Mouse (Mus musculus) liver, embryonic 12.5 days (tissue): Measurements from ENCODE around the gene Robo1. TPM values are rescaled to one million over a fixed set of nuclear protein-coding genes. Genes with fewer than 3 reads are reported as not detected.

Experiments used
- ATAC-seq: fragments of 200-750 bp; cut with Nextera tagmentation; 2 replicates; pipeline ENCODE4 v1.8.0; 2017; ENCODE audit warnings: moderate number of reproducible peaks, mild to moderate bottlenecking, moderate library complexity
- H3K27ac ChIP-seq: fragments of 300-500 bp; sonication (generic); 2 replicates; pipeline ENCODE4 v1.5.1; 2016; ENCODE audit warnings: mild to moderate bottlenecking
- H3K27me3 ChIP-seq: fragments of 300-500 bp; sonication (generic); replicated peaks from 2 replicates; pipeline ENCODE4 v1.6.1; 2016; ENCODE audit warnings: mild to moderate bottlenecking, moderate library complexity
- H3K36me3 ChIP-seq: fragments of 300-500 bp; sonication (generic); 2 replicates; pipeline ENCODE4 v1.6.1; 2016; ENCODE audit warnings: mild to moderate bottlenecking, moderate library complexity
- H3K4me1 ChIP-seq: fragments of 300-500 bp; sonication (generic); 2 replicates; pipeline ENCODE4 v1.6.1; 2016
- H3K4me2 ChIP-seq: fragments of 300-500 bp; sonication (generic); 2 replicates; pipeline ENCODE4 v1.6.1; 2016; ENCODE audit warnings: mild to moderate bottlenecking, moderate library complexity
- H3K4me3 ChIP-seq: fragments of 300-500 bp; sonication (generic); 2 replicates; pipeline ENCODE4 v1.5.1; 2016; ENCODE audit warnings: mild to moderate bottlenecking, moderate library complexity
- H3K9ac ChIP-seq: fragments of 300-500 bp; sonication (generic); 2 replicates; pipeline ENCODE4 v1.6.1; 2016; ENCODE audit warnings: mild to moderate bottlenecking, moderate library complexity
- H3K9me3 ChIP-seq: fragments of 300-500 bp; sonication (generic); replicated peaks from 2 replicates; pipeline ENCODE4 v1.6.1; 2016; ENCODE audit warnings: mild to moderate bottlenecking, moderate library complexity
- WGBS: fragments of 180-500 bp; shearing (Covaris S2); methylation state at CpG from one replicate; pipeline ENCODE4 v1.1.7; 2016; ENCODE audit not compliant: insufficient replicate concordance; 5-methylcytosine and 5-hydroxymethylcytosine counted together
- polyA plus RNA-seq: library from polyadenylated mRNA; unstranded; fragments of >200 nt; fragmentation: Nextera tagmentation; extraction: Ambion mirVana; gene quantifications from 2 replicates; pipeline ENCODE4 v1.2.1, GENCODE M21; 2016

Robo1 gene
- polyA plus RNA-seq, 1 experiment from 2014 or later, result 10.5 TPM

GRCm38 (mm10) chr16:72737154-72737553 lies 429.0 kb downstream of the Robo1 start:
- Histone ChIP-seq H3K36me3 (peaks cover 6% of the 10 kb centered on the region), H3K4me2 (no peak overlapping the region), H3K9me3 (0 out of 2 replicates have a peak, but pooled peaks cover 2% of the 10 kb centered on the region), H3K4me3 (no peak overlapping the region), H3K9ac (no peak overlapping the region), H3K4me1 (no peaks in the 10 kb centered on the region), H3K27me3 (no peaks in the 10 kb centered on the region), H3K27ac (no peak overlapping the region)
- ATAC-seq, result no peak
- 51% methylated on average over 4 of the region's 4 CpGs for WGBS

- WGBS, result 77% methylated on average over 7 of the region's 7 CpGs
- Histone ChIP-seq H3K4me1 (no peaks in the 10 kb centered on the region), H3K36me3 (peaks cover 18% of the 10 kb centered on the region), H3K4me2 (no peak overlapping the region), H3K27me3 (no peaks in the 10 kb centered on the region), H3K4me3 (no peak overlapping the region), H3K9ac (no peak overlapping the region), H3K9me3 (0 out of 2 replicates have a peak, but pooled peaks cover 9% of the 10 kb centered on the region), H3K27ac (no peak overlapping the region)
- no peak for ATAC-seq
These were observed 432.1 kb downstream of the Robo1 start for GRCm38 (mm10) chr16:72740218-72740617.

GRCm38 (mm10) chr16:72747696-72748095 lies 439.6 kb downstream of the Robo1 start:
- 75% methylated on average over 5 of the region's 5 CpGs for WGBS
- H3K9me3 ChIP-seq, result 0 out of 2 replicates have a peak, but pooled peaks cover 4% of the 10 kb centered on the region
- no peak overlapping the region for H3K27ac ChIP-seq
- ATAC-seq, result no peak
- H3K4me3 ChIP-seq, result no peak overlapping the region
- H3K9ac ChIP-seq, result no peak overlapping the region
- H3K4me1 ChIP-seq, result no peaks in the 10 kb centered on the region
- H3K27me3 ChIP-seq, result no peaks in the 10 kb centered on the region
- no peak overlapping the region for H3K4me2 ChIP-seq
- H3K36me3 ChIP-seq, result peaks cover 6% of the 10 kb centered on the region

- no peak overlapping the region for H3K4me2 ChIP-seq
- H3K9me3 ChIP-seq, result no peaks in the 10 kb centered on the region
- no peak overlapping the region for H3K9ac ChIP-seq
- WGBS, result 67% methylated on average over 9 of the region's 9 CpGs
- H3K4me1 ChIP-seq, result no peaks in the 10 kb centered on the region
- no peak overlapping the region for H3K27ac ChIP-seq
- H3K36me3 ChIP-seq, result no peaks in the 10 kb centered on the region
- H3K4me3 ChIP-seq, result no peak overlapping the region
- ATAC-seq, result peak; percentile 72
- H3K27me3 ChIP-seq, result no peaks in the 10 kb centered on the region
These were observed 457.2 kb downstream of the Robo1 start for GRCm38 (mm10) chr16:72765128-72765913.

GRCm38 (mm10) chr16:72769214-72769834 lies 461.2 kb downstream of the Robo1 start:
- Histone ChIP-seq H3K4me2 (no peak overlapping the region), H3K27ac (no peak overlapping the region), H3K36me3 (no peaks in the 10 kb centered on the region), H3K27me3 (no peaks in the 10 kb centered on the region), H3K9me3 (no peaks in the 10 kb centered on the region), H3K4me1 (no peaks in the 10 kb centered on the region), H3K9ac (no peak overlapping the region), H3K4me3 (no peak overlapping the region)
- no peak for ATAC-seq
- 72% methylated on average over 8 of the region's 8 CpGs for WGBS

GRCm38 (mm10) chr16:72772348-72772747 lies 464.2 kb downstream of the Robo1 start:
- Histone ChIP-seq H3K9ac (no peak overlapping the region), H3K27me3 (no peaks in the 10 kb centered on the region), H3K4me2 (no peak overlapping the region), H3K27ac (no peak overlapping the region), H3K4me3 (no peak overlapping the region), H3K9me3 (no peaks in the 10 kb centered on the region), H3K4me1 (no peaks in the 10 kb centered on the region), H3K36me3 (no peaks in the 10 kb centered on the region)
- 64% methylated on average over 5 of the region's 5 CpGs for WGBS
- no peak for ATAC-seq

GRCm38 (mm10) chr16:72773034-72773433 lies 464.9 kb downstream of the Robo1 start:
- H3K4me2 ChIP-seq, result no peak overlapping the region
- no peaks in the 10 kb centered on the region for H3K4me1 ChIP-seq
- WGBS, result 62% methylated on average over 7 of the region's 7 CpGs
- no peaks in the 10 kb centered on the region for H3K36me3 ChIP-seq
- H3K9ac ChIP-seq, result no peak overlapping the region
- no peaks in the 10 kb centered on the region for H3K27me3 ChIP-seq
- no peaks in the 10 kb centered on the region for H3K9me3 ChIP-seq
- H3K27ac ChIP-seq, result no peak overlapping the region
- ATAC-seq, result no peak
- H3K4me3 ChIP-seq, result no peak overlapping the region

GRCm38 (mm10) chr16:72778520-72778919 lies 470.4 kb downstream of the Robo1 start:
- Histone ChIP-seq H3K9ac (no peak overlapping the region), H3K36me3 (no peaks in the 10 kb centered on the region), H3K4me1 (no peaks in the 10 kb centered on the region), H3K27me3 (no peaks in the 10 kb centered on the region), H3K9me3 (no peaks in the 10 kb centered on the region), H3K4me3 (no peak overlapping the region), H3K4me2 (no peak overlapping the region), H3K27ac (no peak overlapping the region)
- ATAC-seq, result no peak
- 70% methylated on average over 9 of the region's 9 CpGs for WGBS

GRCm38 (mm10) chr16:72782171-72782570 lies 474.1 kb downstream of the Robo1 start:
- H3K9ac ChIP-seq, result no peak overlapping the region
- no peaks in the 10 kb centered on the region for H3K9me3 ChIP-seq
- no peaks in the 10 kb centered on the region for H3K4me1 ChIP-seq
- WGBS, result 74% methylated on average over 6 of the region's 6 CpGs
- H3K36me3 ChIP-seq, result no peaks in the 10 kb centered on the region
- H3K27me3 ChIP-seq, result no peaks in the 10 kb centered on the region
- no peak overlapping the region for H3K4me2 ChIP-seq
- ATAC-seq, result no peak
- H3K4me3 ChIP-seq, result no peak overlapping the region
- no peak overlapping the region for H3K27ac ChIP-seq

- WGBS, result 76% methylated on average over 6 of the region's 6 CpGs
- no peaks in the 10 kb centered on the region for H3K4me1 ChIP-seq
- no peaks in the 10 kb centered on the region for H3K36me3 ChIP-seq
- H3K4me3 ChIP-seq, result no peak overlapping the region
- no peak for ATAC-seq
- no peaks in the 10 kb centered on the region for H3K9me3 ChIP-seq
- no peak overlapping the region for H3K4me2 ChIP-seq
- no peak overlapping the region for H3K9ac ChIP-seq
- no peak overlapping the region for H3K27ac ChIP-seq
- H3K27me3 ChIP-seq, result no peaks in the 10 kb centered on the region
These were observed 478.0 kb downstream of the Robo1 start for GRCm38 (mm10) chr16:72786079-72786478.

- Histone ChIP-seq H3K4me2 (no peak overlapping the region), H3K4me1 (no peaks in the 10 kb centered on the region), H3K9ac (no peak overlapping the region), H3K9me3 (no peaks in the 10 kb centered on the region), H3K36me3 (no peaks in the 10 kb centered on the region), H3K27me3 (no peaks in the 10 kb centered on the region), H3K4me3 (no peak overlapping the region), H3K27ac (no peak overlapping the region)
- WGBS, result 63% methylated on average over 5 of the region's 5 CpGs
- no peak for ATAC-seq
These were observed 478.5 kb downstream of the Robo1 start for GRCm38 (mm10) chr16:72786636-72787035.

GRCm38 (mm10) chr16:72788017-72788416 lies 479.9 kb downstream of the Robo1 start:
- H3K4me1 ChIP-seq, result no peaks in the 10 kb centered on the region
- no peaks in the 10 kb centered on the region for H3K9me3 ChIP-seq
- H3K9ac ChIP-seq, result no peak overlapping the region
- no peak for ATAC-seq
- H3K27me3 ChIP-seq, result no peaks in the 10 kb centered on the region
- 58% methylated on average over 7 of the region's 7 CpGs for WGBS
- H3K4me3 ChIP-seq, result no peak overlapping the region
- no peaks in the 10 kb centered on the region for H3K36me3 ChIP-seq
- no peak overlapping the region for H3K27ac ChIP-seq
- H3K4me2 ChIP-seq, result no peak overlapping the region
